Mouse (Mus musculus): Measurements from ENCODE around the gene Vps16. TPM values are rescaled to one million over a fixed set of nuclear protein-coding genes. Genes with fewer than 3 reads are reported as not detected.

Vps16 gene
- total and polyA plus RNA-seq, 3 experiments = 76.7 to 119 (median 113) TPM

DNA sequence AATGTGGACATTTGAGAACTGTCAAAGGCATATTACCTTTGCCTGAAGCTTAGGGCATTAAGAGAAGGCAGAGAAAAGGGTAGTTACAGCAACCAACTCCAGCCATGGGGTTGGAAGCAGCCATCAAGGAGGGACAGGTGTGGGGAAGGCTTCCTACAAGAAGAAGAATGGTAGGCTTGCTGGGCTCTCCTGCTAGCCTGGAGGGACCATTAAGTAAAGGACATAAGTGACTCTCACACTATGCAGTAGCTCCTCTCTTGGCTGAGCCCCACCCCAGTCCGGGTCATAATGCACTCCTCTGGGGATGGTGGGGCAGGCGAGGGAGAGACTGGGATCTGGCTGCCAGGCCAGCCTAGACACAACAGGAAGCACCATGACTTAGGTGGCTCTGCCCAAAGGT lies 18.0 kb upstream of the Vps16 start, which contains the start of gene Tmem239:
TSS of gene Tmem239 (plus strand) at position 301 of the 400 bp plus-strand sequence.
- no peak within 1 kb of the TSS for H3K4me3 ChIP-seq (replicated peaks in 1 of 3; ENCODE audit: low read depth in 2 of 3, low read length in 2 of 3, poor library complexity in 1 of 3)
- no peak for DNase-seq (ENCODE audit: extremely low read depth)
- in situ Hi-C loops (cut with MboI; ENCODE audit: low pct_ligation_motif_present, low pct_unique_long_range_greater_than_20kb, low sequenced_read_pairs) = no loop called here
- H3K9me3 ChIP-seq (replicated peaks; ENCODE audit: low read length) = no peaks in the 10 kb centered on the region
- H3K79me2 ChIP-seq (replicated peaks; ENCODE audit: control insufficient read depth, extremely low read depth, insufficient read depth, poor library complexity, severe bottlenecking) = no peaks in the 10 kb centered on the region
- H3K27ac ChIP-seq (ENCODE audit: insufficient read depth, low read depth) = no peak within 1 kb of the TSS
- H3K4me2 ChIP-seq (ENCODE audit: insufficient read depth, low read depth, poor library complexity, severe bottlenecking) = no peak within 1 kb of the TSS
- no peaks in the 10 kb centered on the region for H3K36me3 ChIP-seq (replicated peaks in 1 of 2; ENCODE audit: control insufficient read depth in 1 of 2, insufficient read depth in 1 of 2, low read length in 1 of 2)
- H3K9ac ChIP-seq (ENCODE audit: insufficient read depth, low read depth) = no peak within 1 kb of the TSS
- H3K4me1 ChIP-seq (ENCODE audit: control insufficient read depth in 1 of 2, insufficient read depth in 2 of 2) = peaks cover 1 to 4% of the 10 kb centered on the region in 2 experiments
- no peaks in the 10 kb centered on the region for H3K27me3 ChIP-seq (replicated peaks)
- TF ChIP-seq EP300 (IDR thresholded peaks at IDR 0.05; ENCODE audit: low read length) (no peak), POLR2AphosphoS2 (IDR thresholded peaks at IDR 0.05; ENCODE audit: low read depth, low read length) (no peak), NELFE (IDR thresholded peaks at IDR 0.05; ENCODE audit: low read depth, low read length) (no peak), MAZ (IDR thresholded peaks at IDR 0.05; ENCODE audit: low read depth, low read length) (no peak), ETS1 (conservative IDR thresholded peaks at IDR 0.05; ENCODE audit: low read depth, low read length) (no peak), TBP (conservative IDR thresholded peaks at IDR 0.05; ENCODE audit: low read depth, low read length) (no peak), NRF1 (IDR thresholded peaks at IDR 0.05; ENCODE audit: low read depth, low read length) (no peak), ZNF384 (IDR thresholded peaks at IDR 0.05; ENCODE audit: low read depth, low read length) (no peak)
- dilution Hi-C loops (cut with MboI; ENCODE audit: extremely low pct_ligation_motif_present, extremely low pct_unique_long_range_greater_than_20kb, low sequenced_read_pairs) = no loop called here

GRCm38 (mm10) chr2:130408194-130408593 lies 15.9 kb upstream of the Vps16 start:
- no peaks in the 10 kb centered on the region for H3K36me3 ChIP-seq (replicated peaks in 1 of 2; ENCODE audit: control insufficient read depth in 1 of 2, insufficient read depth in 1 of 2, low read length in 1 of 2)
- in situ Hi-C loops (cut with MboI; ENCODE audit: low pct_ligation_motif_present, low pct_unique_long_range_greater_than_20kb, low sequenced_read_pairs) (no loop called here), dilution Hi-C loops (cut with MboI; ENCODE audit: extremely low pct_ligation_motif_present, extremely low pct_unique_long_range_greater_than_20kb, low sequenced_read_pairs) (no loop called here)
- H3K79me2 ChIP-seq (replicated peaks; ENCODE audit: control insufficient read depth, extremely low read depth, insufficient read depth, poor library complexity, severe bottlenecking) = no peaks in the 10 kb centered on the region
- H3K27ac ChIP-seq (ENCODE audit: insufficient read depth, low read depth) = no peak overlapping the region
- H3K9me3 ChIP-seq (replicated peaks; ENCODE audit: low read length) = no peaks in the 10 kb centered on the region
- H3K4me3 ChIP-seq (replicated peaks in 1 of 3; ENCODE audit: low read depth in 2 of 3, low read length in 2 of 3, poor library complexity in 1 of 3) = no peak overlapping the region
- no peak for TF ChIP-seq POLR2AphosphoS2 (IDR thresholded peaks at IDR 0.05; ENCODE audit: low read depth, low read length)
- TF ChIP-seq USF2 (conservative IDR thresholded peaks at IDR 0.05; ENCODE audit: low read depth, low read length) = no peak
- TF ChIP-seq MXI1 (IDR thresholded peaks at IDR 0.05; ENCODE audit: low read depth, low read length) = no peak
- TF ChIP-seq ZNF384 (IDR thresholded peaks at IDR 0.05; ENCODE audit: low read depth, low read length) = no peak
- no peak overlapping the region for H3K4me2 ChIP-seq (ENCODE audit: insufficient read depth, low read depth, poor library complexity, severe bottlenecking)
- peaks cover 10 to 24% of the 10 kb centered on the region in 2 experiments for H3K4me1 ChIP-seq (ENCODE audit: control insufficient read depth in 1 of 2, insufficient read depth in 2 of 2)
- no peaks in the 10 kb centered on the region for H3K27me3 ChIP-seq (replicated peaks)
- DNase-seq (ENCODE audit: extremely low read depth) = no peak
- no peak overlapping the region for H3K9ac ChIP-seq (ENCODE audit: insufficient read depth, low read depth)

- no peak overlapping the region for H3K9ac ChIP-seq (ENCODE audit: insufficient read depth, low read depth)
- TF ChIP-seq RCOR1 (conservative IDR thresholded peaks at IDR 0.05; ENCODE audit: low read depth, low read length) = no peak
- TF ChIP-seq JUND (conservative IDR thresholded peaks at IDR 0.05; ENCODE audit: low read depth, low read length) = no peak
- TF ChIP-seq MAZ (IDR thresholded peaks at IDR 0.05; ENCODE audit: low read depth, low read length) = no peak
- no peak for TF ChIP-seq MYC (IDR thresholded peaks at IDR 0.05; ENCODE audit: low read depth, low read length)
- TF ChIP-seq ZNF384 (IDR thresholded peaks at IDR 0.05; ENCODE audit: low read depth, low read length) = no peak
- no peak for TF ChIP-seq KAT2A (IDR thresholded peaks at IDR 0.05; ENCODE audit: insufficient replicate concordance, low read length)
- TF ChIP-seq SIN3A (IDR thresholded peaks at IDR 0.05; ENCODE audit: low read length) = no peak
- TF ChIP-seq GABPA (IDR thresholded peaks at IDR 0.05; ENCODE audit: insufficient replicate concordance, low read depth, low read length) = no peak
- TF ChIP-seq ZC3H11A (IDR thresholded peaks at IDR 0.05; ENCODE audit: low read depth, low read length) = no peak
- TF ChIP-seq TBP (conservative IDR thresholded peaks at IDR 0.05; ENCODE audit: low read depth, low read length) = no peak
- no peak for TF ChIP-seq CHD1 (IDR thresholded peaks at IDR 0.05; ENCODE audit: low read depth, low read length)
- TF ChIP-seq RAD21 (IDR thresholded peaks at IDR 0.05; ENCODE audit: low read depth, low read length) = peak; percentile 39
- no peak for TF ChIP-seq NRF1 (IDR thresholded peaks at IDR 0.05; ENCODE audit: low read depth, low read length)
- no peak for TF ChIP-seq HCFC1 (IDR thresholded peaks at IDR 0.05; ENCODE audit: low read depth, low read length)
- peak; percentile 47; the same call in 1 of the 2 replicates for TF ChIP-seq ELF1 (IDR thresholded peaks at IDR 0.05; ENCODE audit: low read depth, low read length)
- no peak for TF ChIP-seq POLR2AphosphoS2 (IDR thresholded peaks at IDR 0.05; ENCODE audit: low read depth, low read length)
- TF ChIP-seq E2F4 (IDR thresholded peaks at IDR 0.05; ENCODE audit: insufficient replicate concordance, low read depth, low read length) = no peak
Observed at GRCm38 (mm10) chr2:130411558-130412495, 12.3 kb upstream of the Vps16 start.

More at GRCm38 (mm10) chr2:130411558-130412495, 12.3 kb upstream of the Vps16 start:
- H3K27ac ChIP-seq (ENCODE audit: insufficient read depth, low read depth) = no peak overlapping the region
- in situ Hi-C loops (cut with MboI; ENCODE audit: low pct_ligation_motif_present, low pct_unique_long_range_greater_than_20kb, low sequenced_read_pairs) (no loop called here), dilution Hi-C loops (cut with MboI; ENCODE audit: extremely low pct_ligation_motif_present, extremely low pct_unique_long_range_greater_than_20kb, low sequenced_read_pairs) (no loop called here)
- DNase-seq (ENCODE audit: extremely low read depth) = peak; percentile 70
- no peaks in the 10 kb centered on the region for H3K79me2 ChIP-seq (replicated peaks; ENCODE audit: control insufficient read depth, extremely low read depth, insufficient read depth, poor library complexity, severe bottlenecking)
- H3K36me3 ChIP-seq (replicated peaks in 1 of 2; ENCODE audit: control insufficient read depth in 1 of 2, insufficient read depth in 1 of 2, low read length in 1 of 2) = peaks cover 0 to 12% of the 10 kb centered on the region in 2 experiments
- H3K4me2 ChIP-seq (ENCODE audit: insufficient read depth, low read depth, poor library complexity, severe bottlenecking) = peak overlapping the region; percentile 44
- peaks cover 2% of the 10 kb centered on the region for H3K9me3 ChIP-seq (replicated peaks; ENCODE audit: low read length)
- H3K27me3 ChIP-seq (replicated peaks) = no peaks in the 10 kb centered on the region
- peak overlapping the region in 1 of 3 experiments; percentile 23 for H3K4me3 ChIP-seq (replicated peaks in 1 of 3; ENCODE audit: low read depth in 2 of 3, low read length in 2 of 3, poor library complexity in 1 of 3)
- H3K4me1 ChIP-seq (ENCODE audit: control insufficient read depth in 1 of 2, insufficient read depth in 2 of 2) = peaks cover 13 to 44% of the 10 kb centered on the region in 2 experiments
